Mouse (Mus musculus): ENCODE measurements around the gene Sphkap.

Gene Sphkap

GRCm38 (mm10) chr1:83408021-83408464 lies at the start of gene Sphkap:
Gene Sphkap, minus strand, starts transcription at chr1:83408200.
- no peak for DNase-seq

GRCm38 (mm10) chr1:83451291-83451690 lies 43.3 kb upstream of the Sphkap start:
- DNase-seq = no peak

- no peak for DNase-seq
Measured at GRCm38 (mm10) chr1:83440422-83440821, 32.4 kb upstream of the Sphkap start.

GRCm38 (mm10) chr1:83433932-83434331 lies 25.9 kb upstream of the Sphkap start:
- DNase-seq = no peak

GRCm38 (mm10) chr1:83429866-83430265 lies 21.9 kb upstream of the Sphkap start:
- no peak for DNase-seq

GRCm38 (mm10) chr1:83407616-83408015 lies 384 bp downstream of the Sphkap start:
- no peak for DNase-seq

- DNase-seq = no peak
Measured at GRCm38 (mm10) chr1:83406882-83407549, 984 bp downstream of the Sphkap start.

GRCm38 (mm10) chr1:83401079-83401478 lies 6.9 kb downstream of the Sphkap start:
- DNase-seq = no peak

- DNase-seq = no peak
Measured at GRCm38 (mm10) chr1:83396284-83396683, 11.7 kb downstream of the Sphkap start.

GRCm38 (mm10) chr1:83395559-83395958 lies 12.4 kb downstream of the Sphkap start:
- DNase-seq = no peak

GRCm38 (mm10) chr1:83389419-83389818 lies 18.6 kb downstream of the Sphkap start:
- DNase-seq = no peak

- DNase-seq = no peak
Measured at GRCm38 (mm10) chr1:83377404-83377803, 30.6 kb downstream of the Sphkap start.

- DNase-seq = no peak
Measured at GRCm38 (mm10) chr1:83366456-83366855, 41.5 kb downstream of the Sphkap start.

GRCm38 (mm10) chr1:83362168-83362567 lies 45.8 kb downstream of the Sphkap start:
- no peak for DNase-seq

- DNase-seq = no peak
Measured at GRCm38 (mm10) chr1:83346453-83346852, 61.5 kb downstream of the Sphkap start.

GRCm38 (mm10) chr1:83345572-83345971 lies 62.4 kb downstream of the Sphkap start:
- DNase-seq = no peak

- no peak for DNase-seq
Measured at GRCm38 (mm10) chr1:83345069-83345468, 62.9 kb downstream of the Sphkap start.

GRCm38 (mm10) chr1:83342726-83343250 lies 65.2 kb downstream of the Sphkap start:
- DNase-seq = no peak

GRCm38 (mm10) chr1:83339358-83339757 lies 68.6 kb downstream of the Sphkap start:
- no peak for DNase-seq

- no peak for DNase-seq
Measured at GRCm38 (mm10) chr1:83316917-83317316, 91.1 kb downstream of the Sphkap start.

- no peak for DNase-seq
Measured at GRCm38 (mm10) chr1:83315146-83315545, 92.9 kb downstream of the Sphkap start.

GRCm38 (mm10) chr1:83311607-83312295 lies 96.2 kb downstream of the Sphkap start:
- no peak for DNase-seq

GRCm38 (mm10) chr1:83297137-83298076 lies 110.6 kb downstream of the Sphkap start:
- DNase-seq = no peak

Measured in thymus, postnatal 25 days (tissue).